Mouse (Mus musculus) lung, postnatal 0 days (tissue): ENCODE data around the gene Mageh1. TPM values are rescaled to one million over a fixed set of nuclear protein-coding genes. Genes with fewer than 3 reads are reported as not detected.
"Not testable (repeated sequence)": the region's sequence is repeated elsewhere in the genome, so short reads cannot be mapped to it uniquely, and the experiment has no call there.

Experiments used
- ATAC-seq: fragments of 200-750 bp; cut with Nextera tagmentation; 2 replicates; pipeline ENCODE4 v1.8.0; 2017; ENCODE audit warnings: moderate library complexity
- DNase-seq: peaks from one replicate; pipeline ENCODE4 v3.0.0-alpha.2; 2016; ENCODE audit warnings: low spot score
- H3K27ac ChIP-seq: fragments of 300-500 bp; sonication (generic); 2 replicates; pipeline ENCODE4 v1.5.1; 2014; ENCODE audit warnings: antibody characterized with exemption, mild to moderate bottlenecking, low read length, mixed read lengths
- H3K27me3 ChIP-seq: fragments of 300-500 bp; sonication (generic); replicated peaks from 2 replicates; pipeline ENCODE4 v1.6.1; 2014; ENCODE audit warnings: low read length, mixed read lengths; ENCODE audit not compliant: insufficient read depth
- H3K36me3 ChIP-seq: fragments of 300-500 bp; sonication (generic); 2 replicates; pipeline ENCODE4 v1.6.1; 2014; ENCODE audit warnings: low read length, mixed read lengths; ENCODE audit not compliant: insufficient read depth
- H3K4me1 ChIP-seq: fragments of 300-500 bp; sonication (generic); 2 replicates; pipeline ENCODE4 v1.6.1; 2014; ENCODE audit warnings: antibody characterized with exemption, low read depth, low read length, mixed read lengths; ENCODE audit not compliant: insufficient read depth
- H3K4me2 ChIP-seq: fragments of 300-500 bp; sonication (generic); replicated peaks from 2 replicates; pipeline ENCODE4 v1.6.1; 2014; ENCODE audit warnings: low read depth, mild to moderate bottlenecking, low read length, moderate library complexity, mixed read lengths
- H3K4me3 ChIP-seq: fragments of 300-500 bp; sonication (generic); 2 replicates; pipeline ENCODE4 v1.5.1; 2014; ENCODE audit warnings: low read depth, low read length
- H3K9ac ChIP-seq: fragments of 300-500 bp; sonication (generic); replicated peaks from 2 replicates; pipeline ENCODE4 v1.6.1; 2014; ENCODE audit warnings: low read depth, mild to moderate bottlenecking
- H3K9me3 ChIP-seq: fragments of 300-500 bp; sonication (generic); 2 replicates; pipeline ENCODE4 v1.6.1; 2016; ENCODE audit warnings: low read length, mixed read lengths
- CTCF ChIP-seq: IDR thresholded peaks from 2 replicates; pipeline ENCODE4 v1.5.1; 2016; ENCODE audit warnings: antibody characterized with exemption, mild to moderate bottlenecking
- EP300 ChIP-seq: IDR thresholded peaks from 2 replicates; pipeline ENCODE4 v1.6.1; 2016; ENCODE audit warnings: antibody characterized with exemption, mild to moderate bottlenecking, control low read depth
- WGBS: fragments of 180-500 bp; shearing (Covaris S2); extraction: QIAGEN DNeasy Blood & Tissue Kit; methylation state at CpG from one replicate; pipeline ENCODE4 v1.1.7; 2014; 5-methylcytosine and 5-hydroxymethylcytosine counted together
- polyA plus RNA-seq: library from polyadenylated mRNA; unstranded; fragments of >200 nt; fragmentation: Nextera tagmentation; extraction: Ambion mirVana; gene quantifications from 2 replicates; pipeline ENCODE4 v1.2.1, GENCODE M21; 2015

The Mageh1 gene
- polyA plus RNA-seq, 1 experiment from 2014 or later = 45.3 TPM

GRCm38 (mm10) chrX:153007021-153007684 is 30.2 kb downstream of the Mageh1 start:
- Histone ChIP-seq H3K27ac (no peak overlapping the region), H3K9me3 (no peaks in the 10 kb centered on the region), H3K36me3 (no peaks in the 10 kb centered on the region), H3K4me3 (peak overlapping the region; percentile 56), H3K4me2 (peak overlapping the region; percentile 57), H3K27me3 (no peaks in the 10 kb centered on the region), H3K9ac (no peak overlapping the region), H3K4me1 (no peaks in the 10 kb centered on the region)
- ATAC-seq (peak; percentile 84), DNase-seq (peak; percentile 22)
- 14% methylated on average over 34 of the region's 58 CpGs for WGBS
- TF ChIP-seq EP300 = no peak
- TF ChIP-seq CTCF = no peak

- TF ChIP-seq EP300 (no peak), CTCF (peak; percentile 51)
- Histone ChIP-seq H3K4me3 (peak within 1 kb of the TSS; percentile 56), H3K27ac (no peak within 1 kb of the TSS), H3K4me2 (peak within 1 kb of the TSS; percentile 57), H3K27me3 (no peaks in the 10 kb centered on the region), H3K9me3 (no peaks in the 10 kb centered on the region), H3K9ac (no peak within 1 kb of the TSS), H3K4me1 (no peaks in the 10 kb centered on the region), H3K36me3 (no peaks in the 10 kb centered on the region)
- DNase-seq = peak; percentile 21
- ATAC-seq = peak; percentile 57; the same call in 1 of the 2 replicates
- 13% methylated on average over 23 of the region's 23 CpGs for WGBS
Observed at GRCm38 (mm10) chrX:153006387-153006841, 31.0 kb downstream of the Mageh1 start, which contains the start of gene Usp51. Usp51 (plus strand) TSS chrX:153006469.

GRCm38 (mm10) chrX:152996105-152996504 is 41.3 kb downstream of the Mageh1 start:
- DNase-seq, H3K9ac ChIP-seq, H3K4me3 ChIP-seq, H3K36me3 ChIP-seq, H3K4me2 ChIP-seq, H3K9me3 ChIP-seq, H3K4me1 ChIP-seq, H3K27ac ChIP-seq, H3K27me3 ChIP-seq, ATAC-seq: not testable (repeated sequence)
- no CpG with 5 or more reads among the region's 3 CpGs for WGBS

GRCm38 (mm10) chrX:152989852-152990251 is 47.5 kb downstream of the Mageh1 start:
- not testable (repeated sequence) for H3K9ac ChIP-seq, H3K4me1 ChIP-seq, H3K9me3 ChIP-seq, H3K27me3 ChIP-seq, H3K36me3 ChIP-seq, H3K4me3 ChIP-seq, DNase-seq, ATAC-seq, H3K27ac ChIP-seq, H3K4me2 ChIP-seq

Other genes starting within 250 kb of the Mageh1 start
- gene Usp51, start 31.1 kb downstream of the Mageh1 start, polyA plus RNA-seq = 0.17 and 0.21 TPM in 2 replicates
- not detected in 2 replicates for gene Foxr2, start 81.2 kb upstream of the Mageh1 start, polyA plus RNA-seq
- gene Rragb, start 102.4 kb upstream of the Mageh1 start, polyA plus RNA-seq = 0.29 and 0.58 TPM in 2 replicates
- 0.88 and 1.1 TPM in 2 replicates for gene Klf8, start 199.9 kb upstream of the Mageh1 start, polyA plus RNA-seq